Mouse (Mus musculus) liver, adult 2 months (tissue): ENCODE measurements at regions not wholly inside any gene's neighbourhood (a gene's known extent, or its start where the extent isn't known, plus 50 kb on each side); places are given as distances from the start of the nearest gene placed in this dataset.

Source experiments
- CTCF ChIP-seq: fragments of 200-500 bp; IDR thresholded peaks from 2 replicates; pipeline ENCODE4 v1.5.1; 2011; ENCODE audit warnings: low read depth, low read length, control low read depth
- POLR2A ChIP-seq: fragments of 200-500 bp; IDR thresholded peaks from 2 replicates; pipeline ENCODE4 v1.6.1; 2011; ENCODE audit warnings: low read length, control low read depth; ENCODE audit not compliant: insufficient read depth; ENCODE audit errors: extremely low read depth

DNA sequence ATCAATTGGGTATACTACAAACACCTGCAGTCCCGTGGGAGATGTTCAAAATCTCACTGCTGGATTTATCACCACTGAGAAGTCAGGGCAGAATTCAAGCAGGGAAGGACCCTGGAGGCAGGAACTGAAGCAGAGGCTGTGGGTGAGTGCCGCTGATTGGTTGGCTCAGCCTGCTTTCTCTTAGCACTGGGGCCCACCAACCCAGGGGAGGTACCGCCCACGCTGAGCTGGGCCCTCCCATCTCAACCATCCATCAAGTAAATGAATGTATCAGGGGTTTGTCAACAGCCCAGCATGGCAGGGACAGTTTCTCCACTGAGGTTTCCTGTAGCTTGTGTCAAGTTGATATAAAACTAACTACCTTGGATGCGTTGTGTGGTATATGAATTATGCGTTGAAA lies 109.2 kb downstream of the Cand1 start:
- TF ChIP-seq CTCF (no peak), POLR2A (no peak)
